Mouse (Mus musculus): ENCODE data around the gene Dync1i1. TPM values are rescaled to one million over a fixed set of nuclear protein-coding genes. Genes with fewer than 3 reads are reported as not detected.

Dync1i1 gene
- polyA plus RNA-seq, 1 experiment from 2014 or later: 10.3 TPM

- H3K9ac ChIP-seq (replicated peaks; ENCODE audit: low read length): no peak overlapping the region
- H3K9me3 ChIP-seq (ENCODE audit: control insufficient read depth, low read length): no peaks in the 10 kb centered on the region
- H3K36me3 ChIP-seq (ENCODE audit: control insufficient read depth, insufficient read depth, low read length): no peaks in the 10 kb centered on the region
- no peaks in the 10 kb centered on the region for H3K27me3 ChIP-seq (ENCODE audit: control insufficient read depth, insufficient read depth, low read length)
- peak; percentile 8 for DNase-seq
- no peak overlapping the region for H3K4me3 ChIP-seq (replicated peaks; ENCODE audit: low read depth, low read length)
- ATAC-seq (ENCODE audit: low FRiP score, low TSS enrichment): no peak
- 69% methylated on average over 4 of the region's 4 CpGs for WGBS
- no peaks in the 10 kb centered on the region for H3K4me1 ChIP-seq (ENCODE audit: control insufficient read depth, insufficient read depth, low read length)
- no peak overlapping the region for H3K27ac ChIP-seq (replicated peaks; ENCODE audit: low read depth, low read length)
- H3K4me2 ChIP-seq (ENCODE audit: low read length): no peak overlapping the region
Observed at GRCm38 (mm10) chr6:5827064-5827463, 101.6 kb downstream of the Dync1i1 start.

GRCm38 (mm10) chr6:5828409-5828974 lies 103.1 kb downstream of the Dync1i1 start:
- WGBS: 83% methylated on average over 14 of the region's 14 CpGs
- H3K4me2 ChIP-seq (ENCODE audit: low read length): no peak overlapping the region
- no peaks in the 10 kb centered on the region for H3K36me3 ChIP-seq (ENCODE audit: control insufficient read depth, insufficient read depth, low read length)
- H3K9ac ChIP-seq (replicated peaks; ENCODE audit: low read length): no peak overlapping the region
- no peaks in the 10 kb centered on the region for H3K27me3 ChIP-seq (ENCODE audit: control insufficient read depth, insufficient read depth, low read length)
- DNase-seq (no peak), ATAC-seq (ENCODE audit: low FRiP score, low TSS enrichment) (no peak)
- no peaks in the 10 kb centered on the region for H3K9me3 ChIP-seq (ENCODE audit: control insufficient read depth, low read length)
- no peak overlapping the region for H3K27ac ChIP-seq (replicated peaks; ENCODE audit: low read depth, low read length)
- no peaks in the 10 kb centered on the region for H3K4me1 ChIP-seq (ENCODE audit: control insufficient read depth, insufficient read depth, low read length)
- H3K4me3 ChIP-seq (replicated peaks; ENCODE audit: low read depth, low read length): no peak overlapping the region

- no peak for ATAC-seq (ENCODE audit: low FRiP score, low TSS enrichment)
- no peaks in the 10 kb centered on the region for H3K36me3 ChIP-seq (ENCODE audit: control insufficient read depth, insufficient read depth, low read length)
- H3K4me1 ChIP-seq (ENCODE audit: control insufficient read depth, insufficient read depth, low read length): no peaks in the 10 kb centered on the region
- H3K9ac ChIP-seq (replicated peaks; ENCODE audit: low read length): no peak overlapping the region
- H3K27me3 ChIP-seq (ENCODE audit: control insufficient read depth, insufficient read depth, low read length): no peaks in the 10 kb centered on the region
- no peak overlapping the region for H3K27ac ChIP-seq (replicated peaks; ENCODE audit: low read depth, low read length)
- no peaks in the 10 kb centered on the region for H3K9me3 ChIP-seq (ENCODE audit: control insufficient read depth, low read length)
- H3K4me2 ChIP-seq (ENCODE audit: low read length): no peak overlapping the region
- DNase-seq: no peak
- H3K4me3 ChIP-seq (replicated peaks; ENCODE audit: low read depth, low read length): no peak overlapping the region
- 81% methylated on average over 9 of the region's 9 CpGs for WGBS
Observed at GRCm38 (mm10) chr6:5829148-5829547, 103.7 kb downstream of the Dync1i1 start.

- Histone ChIP-seq H3K9me3 (ENCODE audit: control insufficient read depth, low read length) (no peaks in the 10 kb centered on the region), H3K4me1 (ENCODE audit: control insufficient read depth, insufficient read depth, low read length) (no peaks in the 10 kb centered on the region), H3K27ac (replicated peaks; ENCODE audit: low read depth, low read length) (no peak overlapping the region), H3K4me3 (replicated peaks; ENCODE audit: low read depth, low read length) (no peak overlapping the region), H3K27me3 (ENCODE audit: control insufficient read depth, insufficient read depth, low read length) (no peaks in the 10 kb centered on the region), H3K4me2 (ENCODE audit: low read length) (no peak overlapping the region), H3K36me3 (ENCODE audit: control insufficient read depth, insufficient read depth, low read length) (no peaks in the 10 kb centered on the region), H3K9ac (replicated peaks; ENCODE audit: low read length) (no peak overlapping the region)
- 71% methylated on average over 2 of the region's 2 CpGs for WGBS
- no peak for ATAC-seq (ENCODE audit: low FRiP score, low TSS enrichment)
- DNase-seq: no peak
Observed at GRCm38 (mm10) chr6:5830717-5831116, 105.3 kb downstream of the Dync1i1 start.

- WGBS: 86% methylated on average over 3 of the region's 3 CpGs
- H3K9me3 ChIP-seq (ENCODE audit: control insufficient read depth, low read length): no peaks in the 10 kb centered on the region
- H3K9ac ChIP-seq (replicated peaks; ENCODE audit: low read length): no peak overlapping the region
- H3K4me1 ChIP-seq (ENCODE audit: control insufficient read depth, insufficient read depth, low read length): no peaks in the 10 kb centered on the region
- H3K27me3 ChIP-seq (ENCODE audit: control insufficient read depth, insufficient read depth, low read length): no peaks in the 10 kb centered on the region
- H3K4me3 ChIP-seq (replicated peaks; ENCODE audit: low read depth, low read length): no peak overlapping the region
- ATAC-seq (ENCODE audit: low FRiP score, low TSS enrichment): no peak
- H3K27ac ChIP-seq (replicated peaks; ENCODE audit: low read depth, low read length): no peak overlapping the region
- no peaks in the 10 kb centered on the region for H3K36me3 ChIP-seq (ENCODE audit: control insufficient read depth, insufficient read depth, low read length)
- no peak for DNase-seq
- H3K4me2 ChIP-seq (ENCODE audit: low read length): no peak overlapping the region
Observed at GRCm38 (mm10) chr6:5831233-5831632, 105.8 kb downstream of the Dync1i1 start.

GRCm38 (mm10) chr6:5832838-5833237 lies 107.4 kb downstream of the Dync1i1 start:
- DNase-seq: no peak
- H3K4me3 ChIP-seq (replicated peaks; ENCODE audit: low read depth, low read length): no peak overlapping the region
- H3K27me3 ChIP-seq (ENCODE audit: control insufficient read depth, insufficient read depth, low read length): no peaks in the 10 kb centered on the region
- WGBS: 88% methylated on average over 2 of the region's 2 CpGs
- H3K9ac ChIP-seq (replicated peaks; ENCODE audit: low read length): no peak overlapping the region
- H3K4me2 ChIP-seq (ENCODE audit: low read length): no peak overlapping the region
- no peaks in the 10 kb centered on the region for H3K4me1 ChIP-seq (ENCODE audit: control insufficient read depth, insufficient read depth, low read length)
- no peak overlapping the region for H3K27ac ChIP-seq (replicated peaks; ENCODE audit: low read depth, low read length)
- H3K36me3 ChIP-seq (ENCODE audit: control insufficient read depth, insufficient read depth, low read length): no peaks in the 10 kb centered on the region
- no peak for ATAC-seq (ENCODE audit: low FRiP score, low TSS enrichment)
- H3K9me3 ChIP-seq (ENCODE audit: control insufficient read depth, low read length): no peaks in the 10 kb centered on the region

GRCm38 (mm10) chr6:5842466-5842865 lies 117.0 kb downstream of the Dync1i1 start:
- Histone ChIP-seq H3K27ac (replicated peaks; ENCODE audit: low read depth, low read length) (no peak overlapping the region), H3K36me3 (ENCODE audit: control insufficient read depth, insufficient read depth, low read length) (no peaks in the 10 kb centered on the region), H3K4me2 (ENCODE audit: low read length) (no peak overlapping the region), H3K27me3 (ENCODE audit: control insufficient read depth, insufficient read depth, low read length) (no peaks in the 10 kb centered on the region), H3K4me1 (ENCODE audit: control insufficient read depth, insufficient read depth, low read length) (no peaks in the 10 kb centered on the region), H3K9ac (replicated peaks; ENCODE audit: low read length) (no peak overlapping the region), H3K9me3 (ENCODE audit: control insufficient read depth, low read length) (no peaks in the 10 kb centered on the region), H3K4me3 (replicated peaks; ENCODE audit: low read depth, low read length) (no peak overlapping the region)
- 73% methylated on average over 5 of the region's 5 CpGs for WGBS
- ATAC-seq (ENCODE audit: low FRiP score, low TSS enrichment): no peak
- no peak for DNase-seq

- Histone ChIP-seq H3K36me3 (ENCODE audit: control insufficient read depth, insufficient read depth, low read length) (no peaks in the 10 kb centered on the region), H3K27me3 (ENCODE audit: control insufficient read depth, insufficient read depth, low read length) (no peaks in the 10 kb centered on the region), H3K9me3 (ENCODE audit: control insufficient read depth, low read length) (no peaks in the 10 kb centered on the region), H3K4me2 (ENCODE audit: low read length) (no peak overlapping the region), H3K4me3 (replicated peaks; ENCODE audit: low read depth, low read length) (no peak overlapping the region), H3K4me1 (ENCODE audit: control insufficient read depth, insufficient read depth, low read length) (no peaks in the 10 kb centered on the region), H3K9ac (replicated peaks; ENCODE audit: low read length) (no peak overlapping the region), H3K27ac (replicated peaks; ENCODE audit: low read depth, low read length) (no peak overlapping the region)
- WGBS: 98% methylated on average over 5 of the region's 5 CpGs
- ATAC-seq (ENCODE audit: low FRiP score, low TSS enrichment) (no peak), DNase-seq (no peak)
Observed at GRCm38 (mm10) chr6:5846154-5846553, 120.7 kb downstream of the Dync1i1 start.

- Histone ChIP-seq H3K27me3 (ENCODE audit: control insufficient read depth, insufficient read depth, low read length) (no peaks in the 10 kb centered on the region), H3K36me3 (ENCODE audit: control insufficient read depth, insufficient read depth, low read length) (no peaks in the 10 kb centered on the region), H3K9ac (replicated peaks; ENCODE audit: low read length) (no peak overlapping the region), H3K4me3 (replicated peaks; ENCODE audit: low read depth, low read length) (no peak overlapping the region), H3K27ac (replicated peaks; ENCODE audit: low read depth, low read length) (no peak overlapping the region), H3K9me3 (ENCODE audit: control insufficient read depth, low read length) (no peaks in the 10 kb centered on the region), H3K4me2 (ENCODE audit: low read length) (no peak overlapping the region), H3K4me1 (ENCODE audit: control insufficient read depth, insufficient read depth, low read length) (no peaks in the 10 kb centered on the region)
- DNase-seq (no peak), ATAC-seq (ENCODE audit: low FRiP score, low TSS enrichment) (no peak)
- WGBS: 90% methylated on average over 12 of the region's 12 CpGs
Observed at GRCm38 (mm10) chr6:5854048-5854836, 128.8 kb downstream of the Dync1i1 start.
